Mouse (Mus musculus) thymus, adult 2 months (tissue): ENCODE measurements around the gene Filip1. TPM values are rescaled to one million over a fixed set of nuclear protein-coding genes. Genes with fewer than 3 reads are reported as not detected.

Experiments
- DNase-seq: peaks from one replicate; pipeline ENCODE4 v3.0.0; 2021
- H3K27ac ChIP-seq: fragments of 200-500 bp; 2 replicates; pipeline ENCODE4 v1.5.1; 2012; ENCODE audit warnings: low read length, control low read depth; ENCODE audit not compliant: control insufficient read depth, insufficient read depth
- H3K27me3 ChIP-seq: fragments of 200-500 bp; 2 replicates; pipeline ENCODE4 v1.6.1; 2012; ENCODE audit warnings: mild to moderate bottlenecking, low read length, moderate library complexity, mixed read lengths; ENCODE audit not compliant: control insufficient read depth, insufficient read depth
- H3K36me3 ChIP-seq: fragments of 200-500 bp; 2 replicates; pipeline ENCODE4 v1.6.1; 2012; ENCODE audit warnings: mild to moderate bottlenecking, low read length, moderate library complexity; ENCODE audit not compliant: control insufficient read depth, insufficient read depth
- H3K4me1 ChIP-seq: fragments of 200-500 bp; replicated peaks from 2 replicates; pipeline ENCODE4 v1.6.1; 2012; ENCODE audit warnings: low read length; ENCODE audit not compliant: control insufficient read depth, insufficient read depth
- H3K4me3 ChIP-seq: fragments of 200-500 bp; 2 replicates; pipeline ENCODE4 v1.5.1; 2012; ENCODE audit warnings: mild to moderate bottlenecking, low read length, control low read depth, moderate library complexity; ENCODE audit not compliant: control insufficient read depth, insufficient read depth
- CTCF ChIP-seq: fragments of 200-500 bp; IDR thresholded peaks from 2 replicates; pipeline ENCODE4 v1.5.1; 2012; ENCODE audit warnings: mild to moderate bottlenecking, control low read depth, low read length, moderate library complexity, borderline replicate concordance; ENCODE audit not compliant: control insufficient read depth, poor library complexity, insufficient read depth; ENCODE audit errors: extremely low read depth
- POLR2A ChIP-seq: fragments of 200-500 bp; IDR thresholded peaks from 2 replicates; pipeline ENCODE4 v1.6.1; 2012; ENCODE audit warnings: mild to moderate bottlenecking, low read length, control low read depth, moderate library complexity; ENCODE audit not compliant: control insufficient read depth, poor library complexity, insufficient read depth; ENCODE audit errors: extremely low read depth
- WGBS: fragments of 180-500 bp; shearing (Covaris S2); methylation state at CpG from one replicate; pipeline ENCODE4 v1.1.7; 2018; 5-methylcytosine and 5-hydroxymethylcytosine counted together
- polyA plus RNA-seq: library from polyadenylated mRNA; depleted of rRNA; stranded (reverse); fragments of >200 nt; gene quantifications from 2 replicates; pipeline ENCODE4 v1.2.3, GENCODE M21; 2012

The Filip1 gene
- polyA plus RNA-seq, 1 experiment: 0.90 TPM

DNA sequence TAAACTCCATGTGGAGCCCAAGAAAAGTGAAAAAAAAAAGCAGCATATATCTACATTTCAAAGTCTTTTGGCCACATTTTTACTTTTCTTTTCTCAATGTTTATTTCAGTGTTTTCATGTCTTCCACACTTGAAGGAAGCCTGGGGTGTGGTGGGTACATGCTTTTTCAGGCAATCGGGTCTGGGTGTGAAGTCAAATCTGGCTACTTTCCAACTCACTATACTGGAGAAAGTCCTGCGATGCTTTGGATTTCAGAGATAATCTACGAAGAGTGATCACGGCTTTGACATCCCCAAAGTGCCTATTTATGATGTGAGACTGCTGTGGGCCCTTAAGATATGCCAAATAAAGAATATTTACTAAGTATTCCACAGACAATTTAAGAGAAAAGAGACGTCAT, 57.7 kb downstream of the Filip1 start:
- Histone ChIP-seq H3K27ac (no peak overlapping the region), H3K4me1 (peaks cover 7% of the 10 kb centered on the region), H3K36me3 (no peaks in the 10 kb centered on the region), H3K27me3 (no peaks in the 10 kb centered on the region), H3K4me3 (no peak overlapping the region)
- no peak for DNase-seq
- 92% methylated on average over 5 of the region's 5 CpGs for WGBS
- TF ChIP-seq CTCF (no peak), POLR2A (no peak)

DNA sequence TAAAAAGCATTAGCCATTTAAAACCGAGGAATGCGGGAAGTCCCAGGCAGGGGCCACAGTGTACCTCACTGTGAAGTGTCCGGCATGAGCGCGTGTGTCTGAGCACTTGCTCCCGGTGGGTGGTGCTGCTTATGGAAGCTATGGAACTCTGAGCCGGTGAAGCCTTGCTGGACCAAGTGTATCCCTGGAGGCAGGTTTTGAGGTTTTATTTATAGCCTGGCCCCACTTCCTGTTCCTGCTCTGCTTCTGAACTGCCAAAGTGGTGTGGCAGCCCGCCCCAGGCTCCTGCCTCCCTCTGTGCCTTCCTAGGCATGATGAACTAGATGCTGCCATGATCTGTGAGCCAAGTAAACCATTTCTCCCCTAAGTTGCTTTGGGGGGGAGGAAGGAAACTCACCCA, 60.7 kb downstream of the Filip1 start:
- no peak for DNase-seq
- no peak overlapping the region for H3K4me3 ChIP-seq
- no peak overlapping the region for H3K27ac ChIP-seq
- no peak for TF ChIP-seq POLR2A
- TF ChIP-seq CTCF: no peak
- H3K4me1 ChIP-seq: peaks cover 7% of the 10 kb centered on the region
- 53% methylated on average over 8 of the region's 8 CpGs for WGBS
- H3K36me3 ChIP-seq: no peaks in the 10 kb centered on the region
- H3K27me3 ChIP-seq: no peaks in the 10 kb centered on the region

DNA sequence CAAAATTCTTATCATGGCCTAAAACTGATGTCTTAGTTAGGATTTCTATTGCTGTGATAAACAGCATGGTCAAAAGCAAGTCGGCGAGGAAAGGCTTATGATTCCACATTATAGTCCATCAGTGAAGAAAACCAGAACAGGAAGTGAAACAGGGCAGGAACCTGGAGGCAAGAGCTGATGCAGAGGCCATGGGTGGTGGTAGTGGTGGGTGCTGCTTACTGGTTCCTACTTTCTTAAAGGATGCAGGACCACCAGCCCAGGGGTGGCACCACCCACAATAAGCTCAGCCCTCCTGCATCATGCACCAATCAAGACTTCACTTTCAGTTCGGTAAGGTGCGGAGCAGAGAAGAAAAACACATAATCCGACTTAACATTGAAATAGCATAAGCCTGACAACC, 61.3 kb downstream of the Filip1 start:
- Histone ChIP-seq H3K27ac (no peak overlapping the region), H3K4me1 (peaks cover 7% of the 10 kb centered on the region), H3K36me3 (no peaks in the 10 kb centered on the region), H3K27me3 (no peaks in the 10 kb centered on the region), H3K4me3 (no peak overlapping the region)
- WGBS: 70% methylated on average over 5 of the region's 5 CpGs
- TF ChIP-seq CTCF (no peak), POLR2A (no peak)
- no peak for DNase-seq

DNA sequence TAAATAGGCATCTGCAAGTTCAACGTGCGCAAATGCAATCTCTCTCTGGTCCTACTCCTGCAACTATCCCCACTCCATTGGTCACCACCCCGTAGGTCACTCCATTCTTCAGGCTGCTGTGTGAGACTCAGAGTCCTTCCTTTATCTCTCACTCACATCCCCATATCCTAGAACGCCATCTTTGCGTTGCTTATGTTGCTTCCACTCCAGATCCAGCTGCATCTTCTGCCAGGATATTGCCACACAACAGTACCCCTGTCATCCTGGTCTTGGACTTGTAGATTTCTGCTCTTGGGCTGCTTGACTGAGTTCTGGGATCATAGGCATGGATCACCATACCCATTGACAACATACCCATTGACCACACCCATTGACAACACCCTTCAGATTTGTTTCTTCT, 62.0 kb downstream of the Filip1 start:
- Histone ChIP-seq H3K27me3 (no peaks in the 10 kb centered on the region), H3K4me3 (no peak overlapping the region), H3K4me1 (peaks cover 7% of the 10 kb centered on the region), H3K36me3 (no peaks in the 10 kb centered on the region), H3K27ac (no peak overlapping the region)
- no peak for DNase-seq
- WGBS: 89% methylated on average over 5 of the region's 5 CpGs
- TF ChIP-seq CTCF (no peak), POLR2A (no peak)

DNA sequence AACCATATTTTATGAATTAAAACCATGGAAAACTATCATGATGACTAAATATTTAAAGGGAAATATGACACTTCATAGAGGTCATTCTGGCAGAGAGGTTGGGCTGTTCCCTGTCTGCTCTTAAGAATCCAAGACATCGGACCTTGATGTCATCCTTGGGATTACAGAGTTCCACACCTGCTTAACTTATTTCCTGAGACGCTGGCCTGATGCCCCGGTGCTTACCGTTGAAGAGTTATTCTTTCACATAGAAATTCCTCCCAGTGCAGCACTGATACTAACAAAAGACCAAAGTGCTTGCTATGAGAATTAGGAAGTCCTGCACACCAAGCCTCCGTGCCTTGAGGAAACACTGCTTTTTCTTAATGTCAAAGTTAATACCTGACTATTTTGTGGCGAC, 62.6 kb downstream of the Filip1 start:
- 30% methylated on average over 6 of the region's 6 CpGs for WGBS
- Histone ChIP-seq H3K4me1 (peaks cover 7% of the 10 kb centered on the region), H3K27ac (no peak overlapping the region), H3K27me3 (no peaks in the 10 kb centered on the region), H3K4me3 (no peak overlapping the region), H3K36me3 (no peaks in the 10 kb centered on the region)
- TF ChIP-seq CTCF (no peak), POLR2A (no peak)
- no peak for DNase-seq

DNA sequence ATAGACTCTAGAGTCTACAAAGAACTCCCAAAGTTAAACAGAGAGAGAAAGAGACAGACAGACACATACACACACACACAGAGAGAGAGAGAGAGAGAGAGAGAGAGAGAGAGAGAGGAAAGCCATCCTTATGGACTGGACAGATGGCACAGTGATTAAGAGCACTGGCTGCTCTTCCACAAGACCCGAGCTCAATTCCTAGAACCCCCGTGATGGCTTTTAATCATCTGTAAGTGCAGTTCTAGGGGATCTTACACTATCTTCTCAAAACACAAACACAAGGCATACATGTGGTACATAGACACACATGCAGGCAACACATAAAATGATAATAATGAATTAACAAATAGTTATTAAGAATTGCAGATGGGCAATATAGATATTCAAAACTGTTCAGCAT, 64.3 kb downstream of the Filip1 start:
- H3K27ac ChIP-seq: no peak overlapping the region
- no peaks in the 10 kb centered on the region for H3K27me3 ChIP-seq
- DNase-seq: no peak
- peaks cover 7% of the 10 kb centered on the region for H3K4me1 ChIP-seq
- H3K4me3 ChIP-seq: no peak overlapping the region
- no peaks in the 10 kb centered on the region for H3K36me3 ChIP-seq
- 94% methylated on average over 2 of the region's 2 CpGs for WGBS
- no peak for TF ChIP-seq CTCF
- TF ChIP-seq POLR2A: no peak

DNA sequence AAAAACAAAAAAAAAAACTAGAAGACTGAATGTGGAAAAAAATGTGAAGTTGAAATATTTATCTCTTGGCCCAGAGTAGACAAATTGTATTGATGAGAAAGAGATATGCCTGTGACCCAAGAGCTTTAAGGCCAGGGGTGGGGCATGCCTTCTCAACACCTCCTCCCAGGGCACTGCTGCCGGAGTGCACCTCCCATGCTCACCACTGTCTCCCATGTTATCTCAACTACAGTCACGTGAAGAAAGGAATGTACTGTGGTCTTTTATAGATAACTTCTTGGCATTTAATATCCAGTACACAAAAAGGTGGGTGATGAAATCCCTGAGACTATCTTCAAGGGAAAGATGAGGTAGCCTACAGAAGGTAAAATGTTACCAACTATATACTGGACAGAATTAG, 64.7 kb downstream of the Filip1 start:
- Histone ChIP-seq H3K4me3 (no peak overlapping the region), H3K4me1 (peaks cover 7% of the 10 kb centered on the region), H3K27me3 (no peaks in the 10 kb centered on the region), H3K27ac (no peak overlapping the region), H3K36me3 (no peaks in the 10 kb centered on the region)
- TF ChIP-seq POLR2A (no peak), CTCF (no peak)
- no peak for DNase-seq
- WGBS: 92% methylated on average over 2 of the region's 2 CpGs
